Mouse (Mus musculus) neural tube, embryonic 14.5 days (tissue): Measurements from ENCODE around the gene Ate1. TPM values are rescaled to one million over a fixed set of nuclear protein-coding genes. Genes with fewer than 3 reads are reported as not detected.

ENCODE experiments used
- ATAC-seq: fragments of 200-750 bp; cut with Nextera tagmentation; 2 replicates; pipeline ENCODE4 v1.8.0; 2017; ENCODE audit warnings: low read depth, mild to moderate bottlenecking, moderate TSS enrichment, moderate library complexity
- H3K27ac ChIP-seq: fragments of 300-500 bp; sonication (generic); 2 replicates; pipeline ENCODE4 v1.5.1; 2014; ENCODE audit warnings: low read depth, mild to moderate bottlenecking, control low read depth, low read length, moderate library complexity, mixed read lengths
- H3K27me3 ChIP-seq: fragments of 300-500 bp; sonication (generic); 2 replicates; pipeline ENCODE4 v1.6.1; 2014; ENCODE audit warnings: low read length; ENCODE audit not compliant: control insufficient read depth, insufficient read depth
- H3K36me3 ChIP-seq: fragments of 300-500 bp; sonication (generic); 2 replicates; pipeline ENCODE4 v1.6.1; 2014; ENCODE audit warnings: low read length, mixed read lengths; ENCODE audit not compliant: control insufficient read depth, insufficient read depth
- H3K4me1 ChIP-seq: fragments of 300-500 bp; sonication (generic); 2 replicates; pipeline ENCODE4 v1.6.1; 2014; ENCODE audit warnings: low read length; ENCODE audit not compliant: control insufficient read depth, insufficient read depth
- H3K4me2 ChIP-seq: fragments of 300-500 bp; sonication (generic); 2 replicates; pipeline ENCODE4 v1.6.1; 2014; ENCODE audit warnings: mild to moderate bottlenecking, low read depth, low read length, control low read depth
- H3K4me3 ChIP-seq: fragments of 300-500 bp; sonication (generic); 2 replicates; pipeline ENCODE4 v1.5.1; 2014; ENCODE audit warnings: low read depth, low read length, control low read depth, mixed read lengths
- H3K9ac ChIP-seq: fragments of 300-500 bp; sonication (generic); replicated peaks from 2 replicates; pipeline ENCODE4 v1.6.1; 2014; ENCODE audit warnings: low read depth, mild to moderate bottlenecking, control low read depth, low read length, mixed read lengths
- H3K9me3 ChIP-seq: fragments of 300-500 bp; sonication (generic); 2 replicates; pipeline ENCODE4 v1.6.1; 2016; ENCODE audit warnings: low read length; ENCODE audit not compliant: control insufficient read depth
- WGBS: fragments of 180-500 bp; shearing (Covaris S2); extraction: QIAGEN DNeasy Blood & Tissue Kit; methylation state at CpG from one replicate; pipeline ENCODE4 v1.1.7; 2014; 5-methylcytosine and 5-hydroxymethylcytosine counted together
- polyA plus RNA-seq: library from polyadenylated mRNA; unstranded; fragments of >200 nt; fragmentation: Nextera tagmentation; extraction: Ambion mirVana; gene quantifications from 2 replicates; pipeline ENCODE4 v1.2.1, GENCODE M21; 2014

Ate1 gene
- polyA plus RNA-seq, 1 experiment from 2014 or later: 121 TPM

GRCm38 (mm10) chr7:130471045-130471444 lies 49.1 kb downstream of the Ate1 start:
- no peaks in the 10 kb centered on the region for H3K27me3 ChIP-seq
- WGBS: 16% methylated on average over 6 of the region's 6 CpGs
- H3K27ac ChIP-seq: no peak overlapping the region

DNA sequence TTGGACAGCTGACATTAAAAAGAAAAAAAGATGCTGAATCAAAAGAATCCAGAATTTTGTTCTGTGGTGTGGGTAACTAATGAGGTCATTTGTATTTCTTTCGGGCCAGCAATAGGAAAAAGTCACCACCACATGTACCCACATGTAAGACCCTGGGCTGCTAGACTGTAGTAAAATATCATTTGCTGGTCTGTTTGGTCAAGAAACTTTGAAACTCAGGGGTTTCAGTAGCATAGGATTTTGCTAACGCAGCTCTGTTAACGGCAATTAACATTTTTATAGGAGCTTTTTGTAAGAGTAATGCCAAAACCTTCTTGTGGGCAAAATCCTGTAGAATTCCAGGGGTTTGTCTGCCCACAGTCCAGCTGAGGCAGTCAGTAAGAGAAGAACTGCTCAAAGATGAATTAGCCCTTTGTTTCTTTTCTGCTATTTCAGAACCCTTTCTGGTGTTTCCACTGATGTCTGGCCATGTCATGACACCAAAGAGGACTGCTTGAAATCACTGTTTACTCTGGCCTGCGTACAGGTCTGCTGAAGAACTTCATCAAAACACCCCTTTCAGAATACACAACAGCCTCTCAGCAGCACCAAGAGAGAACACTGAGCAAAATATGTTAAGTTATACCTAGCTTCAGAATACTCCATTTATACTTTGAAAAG lies 64.5 kb downstream of the Ate1 start:
- no peak for ATAC-seq
- no peaks in the 10 kb centered on the region for H3K9me3 ChIP-seq
- no peaks in the 10 kb centered on the region for H3K36me3 ChIP-seq
- no peaks in the 10 kb centered on the region for H3K27me3 ChIP-seq
- 64% methylated on average over 4 of the region's 4 CpGs for WGBS
- H3K4me2 ChIP-seq: no peak overlapping the region
- no peak overlapping the region for H3K4me3 ChIP-seq
- H3K27ac ChIP-seq: no peak overlapping the region
- H3K9ac ChIP-seq: no peak overlapping the region
- H3K4me1 ChIP-seq: no peaks in the 10 kb centered on the region

More at GRCm38 (mm10) chr7:130471045-130471444, 49.1 kb downstream of the Ate1 start:
- H3K9ac ChIP-seq: no peak overlapping the region
- ATAC-seq: no peak
- no peaks in the 10 kb centered on the region for H3K36me3 ChIP-seq
- H3K4me1 ChIP-seq: peaks cover 8% of the 10 kb centered on the region; the same call in 1 of the 2 replicates
- no peak overlapping the region for H3K4me2 ChIP-seq
- H3K4me3 ChIP-seq: no peak overlapping the region
- no peaks in the 10 kb centered on the region for H3K9me3 ChIP-seq

GRCm38 (mm10) chr7:130454226-130454625 lies 65.9 kb downstream of the Ate1 start:
- Histone ChIP-seq H3K4me2 (no peak overlapping the region), H3K36me3 (no peaks in the 10 kb centered on the region), H3K9ac (no peak overlapping the region), H3K9me3 (no peaks in the 10 kb centered on the region), H3K4me3 (no peak overlapping the region), H3K27ac (no peak overlapping the region), H3K27me3 (no peaks in the 10 kb centered on the region), H3K4me1 (no peaks in the 10 kb centered on the region)
- no peak for ATAC-seq
- WGBS: 95% methylated on average over 3 of the region's 3 CpGs

- H3K4me3 ChIP-seq: no peak overlapping the region
- 90% methylated on average over 5 of the region's 5 CpGs for WGBS
Measured at GRCm38 (mm10) chr7:130435776-130436175, 84.4 kb downstream of the Ate1 start.

DNA sequence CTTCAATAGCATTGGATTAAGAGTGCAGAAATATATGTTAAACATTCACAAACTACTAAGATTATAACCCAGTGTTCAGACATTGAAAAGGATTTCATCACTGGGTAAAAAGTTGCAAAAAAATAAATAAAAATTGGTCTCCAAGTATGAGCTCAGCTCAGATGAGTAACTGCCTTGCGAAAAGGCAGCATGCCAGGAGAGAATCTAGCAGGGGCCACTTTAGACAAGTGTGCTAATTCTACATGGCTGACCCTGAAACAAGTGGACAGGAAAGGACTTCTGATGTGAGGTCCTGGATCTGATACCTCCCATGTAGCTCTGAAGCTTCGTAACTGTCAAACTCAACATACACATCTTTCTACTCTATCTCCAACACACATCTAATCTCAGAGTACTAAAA lies 88.0 kb downstream of the Ate1 start:
- H3K9ac ChIP-seq: no peak overlapping the region
- H3K9me3 ChIP-seq: no peaks in the 10 kb centered on the region
- H3K4me2 ChIP-seq: no peak overlapping the region
- no peak overlapping the region for H3K4me3 ChIP-seq
- 99% methylated on average over 2 of the region's 2 CpGs for WGBS
- H3K27me3 ChIP-seq: no peaks in the 10 kb centered on the region
- H3K4me1 ChIP-seq: no peaks in the 10 kb centered on the region
- no peak for ATAC-seq
- H3K27ac ChIP-seq: no peak overlapping the region
- H3K36me3 ChIP-seq: no peaks in the 10 kb centered on the region

More at GRCm38 (mm10) chr7:130435776-130436175, 84.4 kb downstream of the Ate1 start:
- H3K36me3 ChIP-seq: no peaks in the 10 kb centered on the region
- no peak overlapping the region for H3K4me2 ChIP-seq
- no peak overlapping the region for H3K27ac ChIP-seq
- H3K9ac ChIP-seq: no peak overlapping the region
- H3K9me3 ChIP-seq: no peaks in the 10 kb centered on the region
- no peaks in the 10 kb centered on the region for H3K4me1 ChIP-seq
- no peaks in the 10 kb centered on the region for H3K27me3 ChIP-seq
- no peak for ATAC-seq

- no peak overlapping the region for H3K4me3 ChIP-seq
- no peaks in the 10 kb centered on the region for H3K27me3 ChIP-seq
- no peaks in the 10 kb centered on the region for H3K9me3 ChIP-seq
- no peak overlapping the region for H3K4me2 ChIP-seq
- WGBS: 15% methylated on average over 5 of the region's 5 CpGs
- no peak for ATAC-seq
- H3K27ac ChIP-seq: no peak overlapping the region
- H3K4me1 ChIP-seq: no peaks in the 10 kb centered on the region
- H3K9ac ChIP-seq: no peak overlapping the region
- no peaks in the 10 kb centered on the region for H3K36me3 ChIP-seq
Measured at GRCm38 (mm10) chr7:130426586-130426985, 93.6 kb downstream of the Ate1 start.

DNA sequence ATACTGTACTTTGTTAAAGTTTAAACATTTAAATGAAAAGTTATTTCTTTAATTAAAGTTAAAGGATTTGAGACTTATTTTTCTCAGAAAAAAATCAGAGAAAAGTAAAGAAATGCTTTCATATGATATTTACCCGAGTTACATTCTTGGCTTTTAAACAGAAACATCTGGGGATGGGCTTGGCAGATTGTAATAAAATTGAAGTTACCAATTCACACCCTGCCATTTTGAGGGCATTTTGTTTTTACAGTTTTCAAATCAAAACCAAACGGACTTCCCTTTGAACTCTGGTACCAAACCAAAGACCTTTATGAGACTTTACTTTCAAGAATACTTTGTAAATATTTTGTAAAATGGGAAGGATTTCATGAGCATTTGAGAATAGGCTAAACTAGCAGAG lies 94.2 kb downstream of the Ate1 start:
- Histone ChIP-seq H3K4me3 (no peak overlapping the region), H3K27me3 (no peaks in the 10 kb centered on the region), H3K9ac (no peak overlapping the region), H3K9me3 (no peaks in the 10 kb centered on the region), H3K4me2 (no peak overlapping the region), H3K4me1 (no peaks in the 10 kb centered on the region), H3K36me3 (no peaks in the 10 kb centered on the region), H3K27ac (no peak overlapping the region)
- WGBS: 78% methylated on average over 2 of the region's 2 CpGs
- no peak for ATAC-seq

GRCm38 (mm10) chr7:130419961-130420360 lies 100.2 kb downstream of the Ate1 start:
- H3K4me1 ChIP-seq: no peaks in the 10 kb centered on the region
- no peak for ATAC-seq
- no peaks in the 10 kb centered on the region for H3K36me3 ChIP-seq
- no peak overlapping the region for H3K4me2 ChIP-seq
- 78% methylated on average over 1 of the region's 1 CpGs for WGBS
- no peak overlapping the region for H3K9ac ChIP-seq
- H3K4me3 ChIP-seq: no peak overlapping the region
- H3K9me3 ChIP-seq: no peaks in the 10 kb centered on the region
- no peaks in the 10 kb centered on the region for H3K27me3 ChIP-seq
- H3K27ac ChIP-seq: no peak overlapping the region

GRCm38 (mm10) chr7:130407622-130408021 lies 112.5 kb downstream of the Ate1 start:
- Histone ChIP-seq H3K36me3 (no peaks in the 10 kb centered on the region), H3K4me2 (no peak overlapping the region), H3K9me3 (no peaks in the 10 kb centered on the region), H3K27me3 (no peaks in the 10 kb centered on the region), H3K4me1 (no peaks in the 10 kb centered on the region), H3K9ac (no peak overlapping the region), H3K27ac (no peak overlapping the region), H3K4me3 (no peak overlapping the region)
- no peak for ATAC-seq
- WGBS: 88% methylated on average over 10 of the region's 10 CpGs
